Mouse (Mus musculus) stomach, postnatal 0 days (tissue): ENCODE data around the gene Shld2. TPM values are rescaled to one million over a fixed set of nuclear protein-coding genes. Genes with fewer than 3 reads are reported as not detected.
A peak's percentile ranks its signal among the peaks of the same experiment; 100 is the strongest.

ENCODE experiments used
- ATAC-seq: fragments of 200-750 bp; cut with Nextera tagmentation; 2 replicates; pipeline ENCODE4 v1.8.0; 2017; ENCODE audit not compliant: low FRiP score, low TSS enrichment
- DNase-seq: peaks from one replicate; pipeline ENCODE4 v3.0.0-alpha.2; 2016; ENCODE audit warnings: low spot score
- H3K27ac ChIP-seq: fragments of 300-500 bp; sonication (generic); replicated peaks from 2 replicates; pipeline ENCODE4 v1.5.1; 2014; ENCODE audit warnings: mild to moderate bottlenecking, control low read depth
- H3K27me3 ChIP-seq: fragments of 300-500 bp; sonication (generic); 2 replicates; pipeline ENCODE4 v1.6.1; 2014; ENCODE audit warnings: low read length; ENCODE audit not compliant: control insufficient read depth, insufficient read depth
- H3K36me3 ChIP-seq: fragments of 300-500 bp; sonication (generic); 2 replicates; pipeline ENCODE4 v1.6.1; 2014; ENCODE audit warnings: low read length, mixed read lengths; ENCODE audit not compliant: control insufficient read depth, insufficient read depth
- H3K4me1 ChIP-seq: fragments of 300-500 bp; sonication (generic); replicated peaks from 2 replicates; pipeline ENCODE4 v1.6.1; 2014; ENCODE audit warnings: antibody characterized with exemption; ENCODE audit not compliant: control insufficient read depth, insufficient read depth
- H3K4me2 ChIP-seq: fragments of 300-500 bp; sonication (generic); replicated peaks from 2 replicates; pipeline ENCODE4 v1.6.1; 2014; ENCODE audit warnings: low read depth, mild to moderate bottlenecking, control low read depth, moderate library complexity
- H3K4me3 ChIP-seq: fragments of 300-500 bp; sonication (generic); 2 replicates; pipeline ENCODE4 v1.5.1; 2014; ENCODE audit warnings: low read depth, low read length, control low read depth
- H3K9ac ChIP-seq: fragments of 300-500 bp; sonication (generic); 2 replicates; pipeline ENCODE4 v1.6.1; 2014; ENCODE audit warnings: mild to moderate bottlenecking, low read length, control low read depth, mixed read lengths
- H3K9me3 ChIP-seq: fragments of 300-500 bp; sonication (generic); 2 replicates; pipeline ENCODE4 v1.6.1; 2016; ENCODE audit warnings: low read length; ENCODE audit not compliant: control insufficient read depth
- CTCF ChIP-seq: IDR thresholded peaks from 2 replicates; pipeline ENCODE4 v1.5.1; 2016; ENCODE audit warnings: antibody characterized with exemption, low read depth, mild to moderate bottlenecking, moderate library complexity
- EP300 ChIP-seq: optimal IDR thresholded peaks from 2 replicates; pipeline ENCODE3; 2016; ENCODE audit warnings: antibody characterized with exemption
- WGBS: fragments of 180-500 bp; shearing (Covaris S2); extraction: QIAGEN DNeasy Blood & Tissue Kit; methylation state at CpG from one replicate; pipeline ENCODE4 v1.1.7; 2014; 5-methylcytosine and 5-hydroxymethylcytosine counted together
- polyA plus RNA-seq: library from polyadenylated mRNA; unstranded; fragments of >200 nt; fragmentation: Nextera tagmentation; extraction: Ambion mirVana; gene quantifications from 2 replicates; pipeline ENCODE4 v1.2.1, GENCODE M21; 2015

Shld2 gene
- polyA plus RNA-seq, 1 experiment from 2014 or later, result 4.1 TPM

DNA sequence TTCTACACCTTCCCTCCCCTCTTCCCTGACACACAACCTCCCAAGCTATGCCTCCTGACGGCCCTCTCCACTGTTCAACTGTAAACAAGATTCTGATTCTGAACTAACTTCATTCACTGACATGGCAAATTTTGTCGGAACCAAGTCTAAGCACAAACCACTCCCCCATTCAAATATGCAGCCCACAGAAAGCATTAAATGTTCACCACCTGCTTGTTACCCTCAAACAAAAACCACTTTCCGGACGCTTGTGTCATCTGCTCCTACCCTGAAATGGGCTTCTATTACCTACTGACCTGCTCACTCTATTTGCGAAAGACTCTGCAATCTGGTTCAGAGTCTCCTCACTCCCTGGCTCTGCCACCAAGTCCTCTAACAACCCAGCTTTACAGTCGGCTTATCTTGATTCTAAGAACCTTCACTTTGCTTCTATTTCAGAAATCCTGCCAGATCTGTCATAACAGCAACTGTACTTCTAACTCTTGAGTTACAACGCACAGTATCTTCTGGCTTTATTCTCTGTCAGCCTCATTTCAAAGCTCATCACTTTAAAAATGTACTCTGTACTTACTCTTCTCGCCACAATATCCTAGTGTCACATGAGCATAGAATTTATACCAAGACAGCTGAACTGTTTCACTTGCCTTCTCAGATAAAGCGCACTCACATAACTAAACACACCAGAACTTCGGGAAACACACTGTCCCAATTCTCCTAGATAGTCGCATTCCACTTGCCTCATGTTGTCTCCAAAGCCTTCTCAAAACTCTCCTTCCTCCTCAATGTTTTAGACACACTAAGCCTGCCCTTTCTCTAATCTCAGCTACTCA is 11.2 kb downstream of the Shld2 start:
- H3K36me3 ChIP-seq, result no peaks in the 10 kb centered on the region
- no peak overlapping the region for H3K27ac ChIP-seq
- TF ChIP-seq CTCF (no peak), EP300 (no peak)
- no peak overlapping the region for H3K9ac ChIP-seq
- H3K4me2 ChIP-seq, result no peak overlapping the region
- no peak overlapping the region for H3K4me3 ChIP-seq
- no peak for ATAC-seq
- H3K4me1 ChIP-seq, result no peaks in the 10 kb centered on the region
- no peaks in the 10 kb centered on the region for H3K9me3 ChIP-seq
- 49% methylated on average over 11 of the region's 11 CpGs for WGBS
- H3K27me3 ChIP-seq, result no peaks in the 10 kb centered on the region
- DNase-seq, result no peak

DNA sequence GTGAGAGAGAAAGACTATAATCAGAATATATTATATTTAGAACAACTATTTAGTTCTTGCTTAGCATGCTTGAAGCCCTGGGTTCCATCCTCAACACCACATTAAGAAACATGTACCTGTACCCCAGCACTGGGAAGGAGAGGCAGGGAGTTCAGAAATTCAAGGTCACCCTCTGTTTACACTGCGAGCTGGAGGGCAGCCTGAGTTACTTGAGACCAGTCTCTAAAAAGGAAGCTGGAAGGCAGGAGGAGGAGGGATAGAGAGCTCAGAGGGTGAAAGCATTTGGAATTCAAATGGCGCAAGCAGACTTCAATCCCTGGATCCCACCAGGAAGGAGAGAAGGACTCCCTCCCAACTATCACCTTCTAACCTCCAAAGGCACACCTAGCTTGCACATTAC is 12.7 kb downstream of the Shld2 start:
- Histone ChIP-seq H3K9ac (no peak overlapping the region), H3K4me3 (no peak overlapping the region), H3K4me2 (no peak overlapping the region), H3K9me3 (no peaks in the 10 kb centered on the region), H3K4me1 (no peaks in the 10 kb centered on the region), H3K27ac (no peak overlapping the region), H3K27me3 (no peaks in the 10 kb centered on the region), H3K36me3 (no peaks in the 10 kb centered on the region)
- 53% methylated on average over 2 of the region's 2 CpGs for WGBS
- no peak for DNase-seq
- TF ChIP-seq CTCF (no peak), EP300 (no peak)
- ATAC-seq, result no peak

DNA sequence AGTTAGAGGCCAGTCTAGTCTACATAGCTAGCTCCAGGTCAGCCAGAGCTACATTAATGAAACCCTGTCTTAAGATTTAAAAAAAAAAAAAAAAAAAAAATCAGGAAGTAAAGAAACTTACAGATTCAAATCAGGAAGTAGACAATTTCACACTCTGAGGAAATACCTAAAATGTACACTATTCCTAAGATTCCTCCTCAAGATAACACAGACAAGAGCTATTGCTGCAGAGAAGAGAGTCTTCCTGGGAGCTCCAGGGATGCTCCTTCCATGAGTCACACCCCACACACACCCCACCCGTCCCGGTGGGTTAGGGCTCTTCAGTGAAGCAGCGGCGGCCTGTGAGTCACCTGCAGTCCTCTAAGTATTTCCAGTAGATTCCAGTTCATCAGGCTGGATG is 13.3 kb downstream of the Shld2 start:
- DNase-seq, result peak; percentile 24
- no peak for TF ChIP-seq CTCF
- no peak for TF ChIP-seq EP300
- H3K9me3 ChIP-seq, result no peaks in the 10 kb centered on the region
- no peak overlapping the region for H3K27ac ChIP-seq
- no peaks in the 10 kb centered on the region for H3K27me3 ChIP-seq
- no peak overlapping the region for H3K4me2 ChIP-seq
- no peaks in the 10 kb centered on the region for H3K4me1 ChIP-seq
- 40% methylated on average over 4 of the region's 4 CpGs for WGBS
- ATAC-seq, result no peak
- no peaks in the 10 kb centered on the region for H3K36me3 ChIP-seq
- no peak overlapping the region for H3K9ac ChIP-seq
- no peak overlapping the region for H3K4me3 ChIP-seq

DNA sequence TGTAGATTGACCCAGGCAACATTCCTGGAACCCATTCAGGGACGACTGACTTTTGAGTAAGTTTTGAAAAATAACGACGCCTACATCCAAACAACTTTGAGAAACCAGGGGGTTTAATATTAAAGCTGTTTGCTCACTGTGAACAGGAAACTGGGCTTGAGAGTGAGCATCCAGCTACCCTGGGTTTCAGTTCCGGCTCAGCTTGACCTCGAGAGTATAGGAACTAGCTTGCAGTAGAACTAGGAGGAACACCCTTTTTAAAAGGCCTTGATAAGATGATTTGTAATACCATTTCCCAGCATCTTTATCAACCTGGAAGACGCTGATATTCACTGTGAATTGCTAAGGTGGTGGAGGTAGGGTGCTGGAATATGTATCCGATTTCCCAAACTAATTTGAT is 13.9 kb downstream of the Shld2 start:
- H3K9me3 ChIP-seq, result no peaks in the 10 kb centered on the region
- H3K4me2 ChIP-seq, result no peak overlapping the region
- WGBS, result 73% methylated on average over 7 of the region's 7 CpGs
- no peak overlapping the region for H3K9ac ChIP-seq
- ATAC-seq (no peak), DNase-seq (no peak)
- H3K4me1 ChIP-seq, result no peaks in the 10 kb centered on the region
- no peaks in the 10 kb centered on the region for H3K36me3 ChIP-seq
- TF ChIP-seq EP300 (no peak), CTCF (no peak)
- no peak overlapping the region for H3K4me3 ChIP-seq
- H3K27me3 ChIP-seq, result no peaks in the 10 kb centered on the region
- H3K27ac ChIP-seq, result no peak overlapping the region

DNA sequence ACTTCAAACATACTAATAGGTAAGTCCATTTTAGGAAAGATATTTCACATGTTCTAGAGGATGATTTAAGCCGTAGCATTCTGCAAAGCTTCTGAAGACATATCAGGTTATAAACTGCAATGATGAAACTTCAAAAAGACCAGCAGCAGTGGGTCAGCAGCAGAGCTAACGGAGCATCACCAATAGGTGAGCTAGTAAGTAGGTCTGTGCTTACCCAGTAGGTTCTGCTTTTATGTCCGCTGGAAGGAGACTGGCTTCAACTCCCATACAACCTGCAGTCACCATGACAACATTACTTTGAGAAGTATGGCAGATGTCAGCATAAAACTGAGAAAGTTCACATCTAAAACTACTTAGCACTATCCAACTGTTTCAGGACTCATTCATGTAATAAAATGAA is 16.7 kb downstream of the Shld2 start:
- H3K9me3 ChIP-seq, result no peaks in the 10 kb centered on the region
- WGBS, result 87% methylated on average over 3 of the region's 3 CpGs
- no peaks in the 10 kb centered on the region for H3K36me3 ChIP-seq
- H3K4me3 ChIP-seq, result no peak overlapping the region
- no peak overlapping the region for H3K4me2 ChIP-seq
- H3K27me3 ChIP-seq, result no peaks in the 10 kb centered on the region
- TF ChIP-seq EP300 (no peak), CTCF (no peak)
- H3K4me1 ChIP-seq, result no peaks in the 10 kb centered on the region
- no peak overlapping the region for H3K9ac ChIP-seq
- H3K27ac ChIP-seq, result no peak overlapping the region
- no peak for ATAC-seq
- no peak for DNase-seq

DNA sequence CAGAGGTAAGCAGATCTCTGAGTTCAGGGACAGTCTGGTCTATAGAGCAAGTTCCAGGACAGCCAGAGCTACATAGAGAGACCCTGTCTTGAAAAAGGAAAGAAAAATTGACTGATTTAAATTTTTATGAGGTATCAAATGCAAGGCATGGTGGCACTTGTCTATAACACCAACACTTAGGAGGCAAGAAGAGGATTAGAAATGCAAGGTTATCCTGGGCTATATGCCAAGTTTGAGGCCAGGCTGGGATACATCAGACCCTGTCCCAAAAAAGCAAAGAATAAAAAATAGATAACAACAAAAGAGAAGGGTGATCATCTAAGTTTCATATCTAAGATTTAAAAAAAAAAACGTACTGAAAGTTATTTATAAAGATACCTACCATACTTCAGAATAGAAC is 20.1 kb downstream of the Shld2 start:
- 32% methylated on average over 1 of the region's 1 CpGs for WGBS
- ATAC-seq, result no peak

More for the DNA sequence above, 20.1 kb downstream of the Shld2 start:
- Histone ChIP-seq H3K4me3 (no peak overlapping the region), H3K4me2 (no peak overlapping the region), H3K27ac (no peak overlapping the region), H3K4me1 (no peaks in the 10 kb centered on the region), H3K9me3 (no peaks in the 10 kb centered on the region), H3K27me3 (no peaks in the 10 kb centered on the region), H3K9ac (no peak overlapping the region), H3K36me3 (no peaks in the 10 kb centered on the region)
- TF ChIP-seq EP300, result no peak
- TF ChIP-seq CTCF, result no peak
- DNase-seq, result no peak
